Mouse (Mus musculus) yolk sac, embryonic 10.5 days (tissue): Measurements from ENCODE around the gene Coq6.

Experiments used
- DNase-seq: peaks from one replicate; pipeline ENCODE4 v3.0.0-alpha.2; 2017; ENCODE audit warnings: low spot score

The Coq6 gene

GRCm38 (mm10) chr12:84396947-84397679 lies 35.7 kb downstream of the Coq6 start:
- DNase-seq = no peak

DNA sequence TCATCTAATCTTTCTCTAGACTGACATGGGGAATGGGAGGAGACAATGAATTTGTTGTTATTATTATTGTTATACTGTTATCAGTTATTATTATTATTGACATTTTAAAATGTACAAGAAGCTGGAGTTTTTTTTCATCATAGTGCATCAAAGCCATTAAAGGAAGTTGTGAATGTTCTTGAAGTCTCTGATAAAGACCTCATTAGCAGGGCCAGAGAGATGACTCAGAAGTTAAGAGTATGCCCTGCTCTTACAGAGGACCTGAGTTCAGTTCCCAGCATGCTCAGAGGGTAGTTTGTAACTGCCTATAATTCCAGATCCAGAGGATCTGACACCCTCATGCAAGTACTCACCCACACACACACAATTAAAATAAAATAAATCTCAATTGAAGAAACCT lies 36.2 kb downstream of the Coq6 start:
- no peak for DNase-seq

DNA sequence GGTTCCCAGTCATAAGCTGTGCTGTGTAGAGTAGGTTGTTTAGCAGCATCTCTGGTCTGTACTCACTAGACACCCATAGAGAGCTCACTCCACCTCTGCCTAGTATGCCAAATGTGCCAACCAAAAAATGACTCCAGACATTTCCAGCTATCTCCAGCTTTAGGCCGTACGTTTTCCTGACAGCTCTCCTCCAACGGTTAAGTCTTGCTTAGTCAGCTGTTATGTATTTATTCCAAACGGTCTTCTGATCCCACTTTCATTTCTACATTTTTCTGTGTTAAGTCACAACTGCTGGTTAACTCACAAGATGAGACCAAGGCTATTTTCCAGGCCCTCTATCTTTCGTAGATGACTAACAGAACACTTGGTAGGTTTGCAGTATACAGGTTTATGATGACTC lies 37.2 kb downstream of the Coq6 start:
- DNase-seq = no peak

DNA sequence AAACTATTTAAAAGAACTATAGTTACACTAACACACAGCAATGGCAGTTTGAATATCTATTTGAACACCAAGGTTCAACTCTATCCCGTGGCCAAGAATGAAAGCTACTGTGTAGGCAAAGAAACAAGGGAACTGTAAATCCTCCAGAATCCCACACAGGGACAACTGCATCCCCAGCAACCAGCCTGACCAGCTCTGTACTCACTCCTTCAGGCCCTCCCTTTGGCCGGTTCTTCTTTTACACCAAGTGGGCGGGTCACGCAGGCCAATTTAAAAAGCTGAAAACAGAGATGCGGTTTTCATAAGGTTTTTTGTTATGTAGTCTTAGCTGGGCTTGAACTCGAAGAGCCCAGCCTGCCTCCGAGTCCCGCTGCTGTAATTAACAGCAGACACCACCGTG lies 37.7 kb downstream of the Coq6 start:
- DNase-seq = no peak

DNA sequence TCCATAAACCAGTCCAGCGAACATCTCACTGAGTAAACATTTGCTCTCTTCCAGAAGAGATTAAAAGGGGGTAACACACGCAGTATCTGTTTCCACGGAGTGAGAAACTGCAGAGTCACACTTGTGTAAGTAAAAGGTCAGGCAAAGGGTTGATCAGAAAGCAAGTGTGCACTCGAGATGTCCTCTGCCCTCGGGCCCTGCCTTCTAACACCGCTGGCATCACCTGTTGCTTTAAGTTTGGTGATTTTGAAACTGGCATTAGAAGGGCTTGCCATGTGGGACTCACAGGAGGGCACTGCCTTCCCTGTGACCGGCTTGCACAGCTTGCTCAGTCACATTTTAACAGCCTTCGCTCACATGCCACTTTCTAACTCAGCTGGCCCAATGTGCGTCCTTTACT lies 38.2 kb downstream of the Coq6 start:
- DNase-seq = no peak

- no peak for DNase-seq
Observed at GRCm38 (mm10) chr12:84400068-84400467, 38.6 kb downstream of the Coq6 start.

- peak; percentile 76 for DNase-seq
Observed at GRCm38 (mm10) chr12:84400653-84401052, 39.2 kb downstream of the Coq6 start.

DNA sequence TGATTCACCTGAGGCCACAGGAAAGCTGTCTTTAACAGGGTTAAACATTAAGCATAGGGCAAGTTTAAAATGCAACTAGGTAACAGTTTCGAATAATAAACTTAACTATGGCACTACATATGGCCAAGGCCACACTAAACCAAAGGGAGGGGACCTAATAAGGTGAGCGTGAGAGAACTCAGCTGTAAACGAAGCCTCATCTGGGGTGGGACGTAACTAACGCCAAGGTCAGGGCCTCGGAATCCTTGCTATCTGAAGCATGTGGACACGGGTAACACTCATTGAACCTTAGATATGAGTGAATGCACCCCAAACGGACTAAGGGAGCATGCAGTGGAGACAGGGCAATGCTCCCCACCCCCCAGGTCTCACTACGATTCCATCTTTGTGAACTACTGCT lies 41.5 kb downstream of the Coq6 start:
- peak; percentile 53 for DNase-seq

- no peak for DNase-seq
Observed at GRCm38 (mm10) chr12:84404541-84404940, 43.1 kb downstream of the Coq6 start.

- DNase-seq = no peak
Observed at GRCm38 (mm10) chr12:84407259-84407658, 45.8 kb downstream of the Coq6 start.

- DNase-seq = peak; percentile 67
Observed at GRCm38 (mm10) chr12:84407874-84408818, 46.7 kb downstream of the Coq6 start.

GRCm38 (mm10) chr12:84408819-84409507 lies 47.5 kb downstream of the Coq6 start, which contains the start of the genes Entpd5 and Bbof1:
TSS of gene Entpd5 (minus strand) at chr12:84409029.
TSS of gene Bbof1 (plus strand) at chr12:84409071.
- DNase-seq = peak; percentile 79

DNA sequence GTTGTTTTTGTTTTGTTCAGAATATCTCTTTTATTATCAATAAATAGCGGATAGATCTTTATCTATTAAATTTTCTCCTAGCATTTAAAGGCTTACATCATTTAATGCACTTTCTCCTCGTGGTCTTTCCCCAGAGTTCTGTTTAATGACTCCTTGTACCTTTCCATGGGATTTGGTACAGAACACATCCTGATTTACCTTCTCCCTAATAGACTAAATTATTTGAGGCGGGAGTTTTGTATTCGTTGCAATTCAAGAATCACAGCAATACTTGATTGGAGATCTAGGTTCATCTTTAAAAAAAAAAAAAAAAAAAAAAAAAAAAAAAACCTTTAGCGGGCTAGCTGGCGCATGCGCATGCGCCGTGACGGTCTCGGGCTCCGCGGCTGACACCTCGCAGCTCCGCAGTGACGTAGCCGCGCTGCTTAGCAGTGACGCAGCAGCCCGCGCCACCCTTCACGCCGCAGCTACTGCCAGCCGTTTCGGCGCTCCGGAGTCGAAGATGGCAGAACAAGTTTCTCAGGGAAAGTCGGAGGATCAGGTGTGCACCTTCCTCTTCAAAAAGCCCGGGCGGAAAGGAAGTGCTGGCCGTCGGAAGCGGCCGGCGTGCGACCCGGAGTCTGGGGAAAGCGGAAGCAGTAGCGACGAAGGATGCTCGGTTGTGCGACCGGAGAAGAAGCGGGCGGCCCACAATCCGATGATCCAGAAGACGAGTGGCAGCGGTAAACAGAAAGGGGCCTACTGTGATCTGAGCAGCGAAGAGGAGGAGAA lies 55.6 kb downstream of the Coq6 start, which contains the start of gene Rnf113a2:
TSS of gene Rnf113a2 (plus strand) at position 363 of the 771 bp plus-strand sequence.
- DNase-seq = peak; percentile 82

GRCm38 (mm10) chr12:84417605-84417922 lies 56.1 kb downstream of the Coq6 start:
- DNase-seq = no peak
